Mouse (Mus musculus) embryonic fibroblast, embryonic 13.5 days (primary cell): ENCODE results near the gene Tbc1d10b. TPM values are rescaled to one million over a fixed set of nuclear protein-coding genes. Genes with fewer than 3 reads are reported as not detected.
"Not testable (repeated sequence)": the region's sequence is repeated elsewhere in the genome, so short reads cannot be mapped to it uniquely, and the experiment has no call there.

Source experiments
- H3K27ac ChIP-seq: 2 replicates; pipeline ENCODE4 v1.5.1; 2012; ENCODE audit warnings: low read length, control low read depth, inconsistent platforms; ENCODE audit not compliant: insufficient read depth
- H3K4me1 ChIP-seq: 2 replicates; pipeline ENCODE4 v1.6.1; 2011; ENCODE audit warnings: low read length; ENCODE audit not compliant: control insufficient read depth, insufficient read depth
- H3K4me3 ChIP-seq: 2 replicates; pipeline ENCODE4 v1.5.1; 2011; ENCODE audit warnings: mild to moderate bottlenecking, control low read depth, low read length; ENCODE audit not compliant: insufficient read depth
- CTCF ChIP-seq: IDR thresholded peaks from 2 replicates; pipeline ENCODE4 v1.5.1; 2011; ENCODE audit warnings: mild to moderate bottlenecking, control low read depth, low read length, moderate library complexity, borderline replicate concordance; ENCODE audit not compliant: insufficient read depth
- POLR2A ChIP-seq: IDR thresholded peaks from 2 replicates; pipeline ENCODE4 v1.6.1; 2011; ENCODE audit warnings: low read depth, mild to moderate bottlenecking, control low read depth, low read length, moderate library complexity
- polyA plus RNA-seq: library from polyadenylated mRNA; stranded (reverse); fragments of >200 nt; gene quantifications from 2 replicates; pipeline ENCODE4 v1.2.4, GENCODE M21; 2011; ENCODE audit warnings: low read depth; ENCODE audit not compliant: missing spikeins, insufficient read length

The Tbc1d10b gene
- polyA plus RNA-seq: 37.0 and 37.5 TPM in 2 replicates

DNA sequence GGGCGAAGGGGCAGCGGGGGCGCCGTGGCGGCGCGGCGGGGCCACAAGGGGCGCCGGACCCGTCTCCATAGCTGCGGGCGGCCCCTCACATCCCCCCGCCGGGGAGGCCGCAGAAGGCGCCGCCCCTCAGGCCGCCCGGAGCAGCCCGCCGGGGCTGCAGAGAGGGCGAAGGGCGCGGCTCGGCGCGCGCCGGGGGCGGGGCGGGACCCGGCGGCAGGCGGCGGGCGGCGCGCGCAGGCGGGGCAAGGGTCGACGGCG is at the start of gene Tbc1d10b:
Gene Tbc1d10b, minus strand, starts transcription at position 174 of the 258 bp plus-strand sequence.
- Histone ChIP-seq H3K4me1 (peaks cover 2% of the 10 kb centered on the region; the same call in 1 of the 2 replicates), H3K27ac (peak within 1 kb of the TSS; percentile 63), H3K4me3 (peak within 1 kb of the TSS; percentile 90)
- TF ChIP-seq POLR2A (no peak), CTCF (no peak)

DNA sequence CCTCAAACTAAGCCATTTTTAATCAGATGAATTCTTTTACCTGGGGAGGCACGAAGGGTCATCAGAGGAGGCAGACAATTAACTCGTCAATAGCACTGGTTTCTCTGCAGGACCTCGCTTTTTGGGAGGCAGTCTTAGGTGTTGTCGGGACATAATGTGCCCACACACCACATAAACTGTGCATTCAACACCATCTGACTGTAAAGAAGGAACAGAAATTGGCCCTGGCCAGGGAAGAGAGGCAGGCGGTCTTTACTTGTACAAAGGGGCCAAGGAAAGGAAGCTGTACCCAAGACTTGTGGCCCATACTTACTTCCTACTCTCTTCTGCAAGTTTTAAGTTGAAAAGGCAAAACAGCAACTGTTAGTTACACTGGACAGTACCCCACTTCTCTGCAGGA is 48.2 kb upstream of the Tbc1d10b start:
- no peak overlapping the region for H3K27ac ChIP-seq
- TF ChIP-seq CTCF: no peak
- no peak for TF ChIP-seq POLR2A
- H3K4me3 ChIP-seq: no peak overlapping the region
- 0 out of 2 replicates have a peak, but pooled peaks cover 2% of the 10 kb centered on the region for H3K4me1 ChIP-seq

DNA sequence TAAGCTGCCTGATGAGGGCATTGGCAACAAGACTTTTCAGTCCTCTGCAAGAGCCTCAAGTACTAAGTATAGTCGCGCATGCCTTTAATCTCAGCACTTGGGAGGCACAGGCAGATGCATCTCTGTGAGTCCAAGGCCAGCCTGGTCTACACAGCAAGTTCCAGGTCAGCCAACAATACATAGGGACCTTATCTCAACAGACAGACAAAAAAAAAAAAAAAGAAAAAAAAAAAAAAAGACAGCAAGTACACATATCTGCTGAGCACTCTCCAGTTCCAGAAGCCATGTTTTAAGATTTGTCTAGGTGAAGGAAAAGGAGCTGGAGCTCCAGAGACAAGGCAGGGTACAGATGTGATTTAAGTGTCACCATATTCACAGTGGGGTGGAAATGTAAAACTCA is 47.7 kb upstream of the Tbc1d10b start:
- Histone ChIP-seq H3K4me3 (no peak overlapping the region), H3K4me1 (0 out of 2 replicates have a peak, but pooled peaks cover under 1% of the 10 kb centered on the region), H3K27ac (no peak overlapping the region)
- TF ChIP-seq POLR2A (no peak), CTCF (no peak)

DNA sequence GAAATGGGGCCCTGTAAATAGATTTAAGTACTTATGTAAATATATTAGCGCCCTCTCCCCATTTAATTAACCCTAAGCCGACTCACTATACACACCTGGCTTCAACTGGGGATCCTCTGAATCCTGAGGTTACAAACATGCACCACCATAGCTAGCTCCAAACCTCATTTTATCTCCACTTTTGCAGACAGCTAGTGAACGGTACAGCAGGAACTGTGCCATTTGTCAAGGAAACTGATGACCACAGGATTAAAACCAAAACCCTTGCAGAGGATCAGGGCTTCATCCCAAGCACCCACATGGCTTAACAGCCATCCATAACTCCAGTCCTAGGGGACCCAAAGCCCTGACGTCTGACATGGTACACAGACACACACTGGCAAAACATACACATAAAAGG is 46.7 kb upstream of the Tbc1d10b start:
- Histone ChIP-seq H3K27ac (0 out of 2 replicates have a peak overlapping the region, but pooled peaks have one; percentile 28), H3K4me1 (no peaks in the 10 kb centered on the region), H3K4me3 (0 out of 2 replicates have a peak overlapping the region, but pooled peaks have one; percentile 36)
- TF ChIP-seq POLR2A: peak; percentile 34; the same call in 1 of the 2 replicates
- no peak for TF ChIP-seq CTCF

DNA sequence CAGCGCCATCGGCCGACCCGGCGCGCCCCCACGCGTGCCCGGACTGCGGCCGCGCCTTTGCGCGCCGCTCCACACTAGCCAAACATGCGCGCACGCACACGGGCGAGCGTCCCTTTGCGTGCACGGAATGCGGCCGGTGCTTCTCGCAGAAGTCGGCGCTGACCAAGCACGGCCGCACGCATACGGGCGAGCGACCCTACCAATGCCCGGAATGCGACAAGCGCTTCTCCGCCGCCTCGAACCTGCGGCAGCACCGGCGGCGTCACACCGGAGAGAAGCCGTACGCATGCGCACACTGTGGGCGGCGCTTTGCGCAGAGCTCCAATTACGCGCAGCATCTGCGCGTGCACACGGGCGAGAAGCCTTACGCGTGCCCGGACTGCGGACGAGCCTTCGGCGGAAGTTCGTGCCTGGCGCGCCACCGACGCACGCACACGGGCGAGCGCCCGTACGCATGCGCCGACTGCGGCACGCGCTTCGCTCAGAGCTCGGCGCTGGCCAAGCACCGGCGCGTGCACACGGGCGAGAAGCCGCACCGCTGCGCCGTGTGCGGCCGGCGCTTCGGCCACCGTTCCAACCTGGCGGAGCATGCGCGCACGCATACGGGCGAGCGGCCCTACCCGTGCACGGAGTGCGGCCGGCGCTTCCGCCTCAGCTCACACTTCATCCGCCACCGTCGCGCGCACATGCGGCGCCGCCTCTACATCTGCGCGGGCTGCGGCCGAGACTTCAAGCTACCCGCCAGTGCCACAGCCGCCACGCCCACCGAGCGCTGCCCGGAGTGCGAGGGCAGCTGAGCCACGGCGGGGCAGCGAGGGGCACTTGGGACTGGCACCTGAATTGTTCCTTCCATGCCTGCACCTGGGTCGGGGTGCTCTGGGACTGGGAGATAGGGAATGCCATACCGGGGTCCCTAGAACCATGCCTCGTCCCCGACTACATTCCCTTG is 45.8 kb upstream of the Tbc1d10b start:
- TF ChIP-seq POLR2A (peak; percentile 34; the same call in 1 of the 2 replicates), CTCF (no peak)
- Histone ChIP-seq H3K27ac (peak overlapping the region; percentile 28; the same call in 1 of the 2 replicates), H3K4me3 (peak overlapping the region; percentile 36), H3K4me1 (no peaks in the 10 kb centered on the region)

DNA sequence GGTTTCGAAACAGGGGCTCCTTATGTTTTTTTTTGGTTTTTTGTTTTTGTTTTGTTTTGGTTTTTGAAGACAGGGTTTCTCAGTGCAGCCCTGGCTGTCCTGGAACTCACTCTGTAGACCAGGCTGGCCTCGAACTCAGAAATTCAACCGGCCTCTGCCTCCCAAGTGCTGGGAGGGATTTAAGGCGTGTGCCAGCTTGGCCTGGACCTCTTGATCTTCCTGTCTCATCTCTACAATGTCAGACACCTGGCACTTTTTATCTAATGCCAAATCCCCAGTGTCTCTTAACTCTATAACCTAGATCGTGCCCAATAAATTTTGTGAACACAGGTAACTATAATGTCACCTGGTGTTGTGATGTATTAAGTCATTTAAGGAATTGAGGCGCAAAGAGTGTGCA is 45.1 kb upstream of the Tbc1d10b start:
- H3K27ac ChIP-seq: no peak overlapping the region

DNA sequence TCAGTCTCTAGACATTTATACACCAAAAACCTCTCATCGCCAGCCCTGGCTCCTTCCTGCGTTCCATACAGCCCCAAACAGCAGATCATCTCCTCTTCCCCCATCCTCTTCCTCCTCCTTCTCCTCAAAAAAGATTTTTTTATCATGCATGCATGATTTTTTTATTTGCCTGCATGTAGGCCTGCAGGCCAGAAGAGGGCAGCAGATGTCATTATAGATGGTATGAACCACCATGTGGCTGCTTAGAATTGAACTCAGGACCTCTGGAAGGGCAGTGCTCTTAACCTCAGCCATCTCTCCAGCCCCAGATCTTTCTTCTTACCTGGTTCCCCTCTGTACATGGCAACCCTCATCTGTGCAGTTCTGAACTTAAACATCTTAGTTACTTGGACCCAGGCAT is 44.1 kb upstream of the Tbc1d10b start:
- TF ChIP-seq POLR2A: no peak
- TF ChIP-seq CTCF: no peak
- Histone ChIP-seq H3K4me1 (no peaks in the 10 kb centered on the region), H3K27ac (no peak overlapping the region), H3K4me3 (no peak overlapping the region)

More for the DNA sequence above, 45.1 kb upstream of the Tbc1d10b start:
- Histone ChIP-seq H3K4me1 (no peaks in the 10 kb centered on the region), H3K4me3 (no peak overlapping the region)
- no peak for TF ChIP-seq POLR2A
- TF ChIP-seq CTCF: no peak

DNA sequence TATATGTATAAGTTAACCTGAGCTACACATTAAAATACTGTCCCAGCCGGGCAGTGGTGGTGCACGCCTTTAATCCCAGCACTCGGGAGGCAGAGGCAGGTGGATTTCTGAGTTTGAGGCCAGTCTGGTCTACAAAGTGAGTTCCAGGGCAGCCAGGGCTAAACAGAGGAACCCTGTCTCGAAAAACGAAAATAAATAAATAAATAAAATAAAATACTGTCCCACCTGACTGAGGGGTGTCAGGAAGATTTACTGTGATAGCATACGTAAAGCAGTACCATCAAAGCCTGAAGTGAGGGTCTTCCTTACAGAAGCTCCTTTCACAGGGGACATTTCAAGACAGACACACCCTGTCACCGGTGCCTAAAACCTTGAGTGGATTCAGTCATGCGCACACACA is 42.2 kb upstream of the Tbc1d10b start:
- H3K4me1 ChIP-seq, H3K4me3 ChIP-seq, H3K27ac ChIP-seq: not testable (repeated sequence)

DNA sequence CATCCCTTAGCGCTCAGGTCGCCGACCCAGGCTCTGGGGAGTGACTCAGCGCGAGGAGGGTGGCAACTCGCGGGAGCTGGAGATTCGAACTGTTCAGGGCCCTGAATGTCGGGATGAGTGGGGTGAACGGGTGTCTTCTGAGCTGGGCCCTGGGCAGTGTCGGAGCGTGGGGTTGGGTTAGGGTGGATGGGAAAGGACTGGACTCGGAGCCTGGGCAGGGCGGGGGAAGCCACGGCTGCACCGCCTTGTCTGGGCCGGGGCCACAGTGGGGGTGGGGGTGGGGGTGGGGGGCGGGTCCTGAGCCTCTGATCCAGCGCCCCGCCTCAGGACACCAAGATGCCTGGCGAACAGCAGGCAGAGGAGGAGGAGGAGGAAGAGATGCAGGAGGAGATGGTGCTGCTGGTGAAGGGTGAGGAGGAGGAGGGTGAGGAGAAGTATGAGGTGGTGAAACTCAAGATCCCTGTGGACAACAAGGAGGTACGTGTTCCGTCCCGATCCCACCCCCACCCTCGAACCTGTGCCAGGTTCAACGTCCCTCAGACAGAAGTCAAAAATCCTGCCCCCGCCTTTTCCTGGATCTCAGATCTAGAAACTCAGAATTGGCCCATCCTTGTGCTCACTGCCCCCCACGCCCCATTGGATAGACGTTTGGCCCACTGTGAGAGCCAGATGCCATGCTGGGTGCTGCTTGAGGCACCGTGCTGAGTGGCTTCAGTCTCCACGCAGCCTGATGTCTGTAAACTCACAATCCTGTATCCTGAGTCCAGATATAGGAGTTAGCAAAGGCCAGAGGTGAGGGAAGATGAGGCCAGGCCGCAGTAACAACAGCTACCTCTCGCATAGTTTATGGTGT is 36.6 kb upstream of the Tbc1d10b start:
- TF ChIP-seq CTCF: no peak
- TF ChIP-seq POLR2A: peak; percentile 72; the same call in 1 of the 2 replicates
- Histone ChIP-seq H3K27ac (peak overlapping the region; percentile 91), H3K4me3 (peak overlapping the region; percentile 90), H3K4me1 (peaks cover 8% of the 10 kb centered on the region)
